Mouse (Mus musculus): Measurements from ENCODE around the gene Myl6. TPM values are rescaled to one million over a fixed set of nuclear protein-coding genes. Genes with fewer than 3 reads are reported as not detected.
A peak's percentile ranks its signal among the peaks of the same experiment; 100 is the strongest.

Gene Myl6
- polyA plus RNA-seq, 1 experiment from 2014 or later = 804 TPM

DNA sequence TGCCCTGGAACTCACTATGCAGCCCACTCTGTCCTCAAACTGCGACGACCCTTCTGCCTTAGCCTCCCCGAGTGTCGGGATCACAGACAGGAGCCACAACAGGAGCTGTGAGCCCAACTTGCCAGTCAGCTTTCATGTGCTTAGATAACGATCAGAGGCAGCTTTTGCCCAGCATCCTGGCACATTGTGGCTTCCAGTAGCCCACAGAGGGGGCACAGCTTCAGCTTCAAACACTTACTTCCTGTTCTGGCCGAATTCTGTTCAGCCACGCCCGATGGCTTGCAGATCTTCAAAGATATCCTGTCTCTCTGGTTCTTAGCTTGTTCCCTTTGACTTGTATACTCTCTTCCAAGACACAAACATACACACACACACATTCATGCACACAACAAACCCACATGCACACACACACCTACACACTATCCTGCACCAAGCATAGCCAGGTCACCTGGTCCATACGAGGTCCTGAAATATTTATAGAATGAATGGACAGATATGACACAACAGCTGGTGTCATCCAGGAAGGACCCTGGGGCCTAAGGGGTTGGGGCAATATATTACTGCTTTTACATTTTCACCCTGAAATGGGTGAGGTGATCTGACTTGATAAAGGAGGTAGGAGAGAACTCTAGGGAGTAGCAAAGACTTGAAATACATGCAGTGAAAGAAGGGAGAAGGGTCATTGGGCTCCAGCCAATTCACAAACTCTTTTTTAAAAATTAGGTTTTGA is 10.9 kb upstream of the Myl6 start:
- Histone ChIP-seq H3K27me3 (ENCODE audit: control insufficient read depth, insufficient read depth, low read length) (no peaks in the 10 kb centered on the region), H3K36me3 (ENCODE audit: control insufficient read depth, insufficient read depth, low read length) (no peaks in the 10 kb centered on the region), H3K9me3 (ENCODE audit: control insufficient read depth, low read length) (no peaks in the 10 kb centered on the region), H3K9ac (ENCODE audit: low read length) (no peak overlapping the region), H3K4me3 (ENCODE audit: low read depth, low read length) (no peak overlapping the region), H3K4me2 (ENCODE audit: low read depth) (no peak overlapping the region), H3K4me1 (ENCODE audit: control insufficient read depth, insufficient read depth, low read length) (no peaks in the 10 kb centered on the region), H3K27ac (ENCODE audit: low read depth, low read length) (no peak overlapping the region)
- ATAC-seq (ENCODE audit: insufficient read depth, low FRiP score, low TSS enrichment) (no peak), DNase-seq (ENCODE audit: low spot score) (no peak)
- 78% methylated on average over 9 of the region's 9 CpGs for WGBS

DNA sequence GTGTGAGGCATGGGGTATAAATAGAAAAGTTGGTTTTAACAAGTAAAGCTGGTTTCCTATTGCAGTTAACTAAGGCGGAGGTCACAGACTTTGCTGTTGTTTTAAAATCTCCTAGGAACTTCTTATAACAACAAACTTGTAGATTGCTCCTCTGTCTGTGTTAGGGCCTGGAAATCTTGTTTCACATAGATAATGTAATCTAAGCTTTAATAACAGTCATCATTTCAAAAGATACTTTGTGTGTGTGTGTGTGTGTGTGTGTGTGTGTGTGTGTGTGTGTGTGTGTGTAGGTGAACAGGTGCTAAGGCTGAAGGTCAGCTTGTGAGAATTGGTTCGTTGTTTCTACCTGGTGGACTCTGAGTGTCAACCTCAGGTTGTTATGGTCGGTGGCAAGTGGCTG is 10.1 kb upstream of the Myl6 start:
- H3K4me3 ChIP-seq (ENCODE audit: low read depth, low read length) = no peak overlapping the region
- WGBS = 87% methylated on average over 3 of the region's 3 CpGs
- no peak overlapping the region for H3K4me2 ChIP-seq (ENCODE audit: low read depth)
- DNase-seq (ENCODE audit: low spot score) (no peak), ATAC-seq (ENCODE audit: insufficient read depth, low FRiP score, low TSS enrichment) (no peak)
- no peak overlapping the region for H3K9ac ChIP-seq (ENCODE audit: low read length)
- no peaks in the 10 kb centered on the region for H3K27me3 ChIP-seq (ENCODE audit: control insufficient read depth, insufficient read depth, low read length)
- 0 out of 2 replicates have a peak, but pooled peaks cover 3% of the 10 kb centered on the region for H3K4me1 ChIP-seq (ENCODE audit: control insufficient read depth, insufficient read depth, low read length)
- no peaks in the 10 kb centered on the region for H3K36me3 ChIP-seq (ENCODE audit: control insufficient read depth, insufficient read depth, low read length)
- H3K9me3 ChIP-seq (ENCODE audit: control insufficient read depth, low read length) = no peaks in the 10 kb centered on the region
- H3K27ac ChIP-seq (ENCODE audit: low read depth, low read length) = no peak overlapping the region

DNA sequence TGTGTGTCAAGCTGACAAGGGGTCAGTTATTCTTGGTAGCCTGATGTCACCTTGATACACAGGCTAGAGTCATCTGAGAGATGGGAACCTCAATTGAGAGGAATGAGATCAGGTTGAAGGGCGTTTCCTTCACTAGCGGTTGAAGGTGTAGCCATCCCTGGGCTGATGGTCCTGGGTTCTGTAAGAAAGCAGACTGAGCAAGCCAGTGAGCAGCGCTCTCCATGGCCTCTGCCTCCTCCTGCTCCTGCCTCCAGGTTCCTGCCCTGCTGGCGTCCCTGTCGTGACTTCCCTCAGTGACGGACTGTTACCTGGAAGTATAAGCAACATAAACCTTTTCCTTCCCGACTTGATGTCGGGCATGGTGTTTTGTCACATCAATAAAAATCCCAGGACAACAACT is 9.6 kb upstream of the Myl6 start:
- no peak overlapping the region for H3K4me3 ChIP-seq (ENCODE audit: low read depth, low read length)
- WGBS = 75% methylated on average over 8 of the region's 8 CpGs
- H3K9me3 ChIP-seq (ENCODE audit: control insufficient read depth, low read length) = no peaks in the 10 kb centered on the region
- H3K36me3 ChIP-seq (ENCODE audit: control insufficient read depth, insufficient read depth, low read length) = no peaks in the 10 kb centered on the region
- 0 out of 2 replicates have a peak, but pooled peaks cover 3% of the 10 kb centered on the region for H3K4me1 ChIP-seq (ENCODE audit: control insufficient read depth, insufficient read depth, low read length)
- ATAC-seq (ENCODE audit: insufficient read depth, low FRiP score, low TSS enrichment) (no peak), DNase-seq (ENCODE audit: low spot score) (no peak)
- H3K27me3 ChIP-seq (ENCODE audit: control insufficient read depth, insufficient read depth, low read length) = no peaks in the 10 kb centered on the region
- H3K4me2 ChIP-seq (ENCODE audit: low read depth) = no peak overlapping the region
- no peak overlapping the region for H3K27ac ChIP-seq (ENCODE audit: low read depth, low read length)
- no peak overlapping the region for H3K9ac ChIP-seq (ENCODE audit: low read length)

DNA sequence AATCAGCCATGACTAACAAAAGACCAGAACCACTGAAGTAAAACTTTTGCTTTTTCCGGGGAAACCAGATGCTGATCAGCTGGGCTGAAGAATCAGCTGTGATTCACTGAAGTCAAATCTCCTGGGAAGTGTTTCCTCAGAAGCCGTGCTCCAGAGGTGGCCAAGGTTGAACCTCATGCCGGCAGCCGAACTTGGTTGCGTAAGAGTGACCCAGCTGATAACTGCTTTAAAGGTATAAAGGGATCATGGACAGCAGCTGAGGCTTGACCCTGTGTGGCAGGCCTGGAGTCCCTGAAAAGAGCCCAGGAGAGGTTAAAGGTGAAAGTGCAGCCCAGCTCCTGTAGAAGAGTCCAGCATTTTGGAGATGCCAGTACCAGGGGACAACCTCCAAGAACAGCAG is 8.4 kb upstream of the Myl6 start:
- no peak overlapping the region for H3K4me3 ChIP-seq (ENCODE audit: low read depth, low read length)
- no peak overlapping the region for H3K9ac ChIP-seq (ENCODE audit: low read length)
- H3K4me2 ChIP-seq (ENCODE audit: low read depth) = no peak overlapping the region
- WGBS = 80% methylated on average over 5 of the region's 5 CpGs
- H3K9me3 ChIP-seq (ENCODE audit: control insufficient read depth, low read length) = no peaks in the 10 kb centered on the region
- ATAC-seq (ENCODE audit: insufficient read depth, low FRiP score, low TSS enrichment) (no peak), DNase-seq (ENCODE audit: low spot score) (no peak)
- H3K27me3 ChIP-seq (ENCODE audit: control insufficient read depth, insufficient read depth, low read length) = no peaks in the 10 kb centered on the region
- H3K36me3 ChIP-seq (ENCODE audit: control insufficient read depth, insufficient read depth, low read length) = no peaks in the 10 kb centered on the region
- no peak overlapping the region for H3K27ac ChIP-seq (ENCODE audit: low read depth, low read length)
- peaks cover 6% of the 10 kb centered on the region; the same call in 1 of the 2 replicates for H3K4me1 ChIP-seq (ENCODE audit: control insufficient read depth, insufficient read depth, low read length)

DNA sequence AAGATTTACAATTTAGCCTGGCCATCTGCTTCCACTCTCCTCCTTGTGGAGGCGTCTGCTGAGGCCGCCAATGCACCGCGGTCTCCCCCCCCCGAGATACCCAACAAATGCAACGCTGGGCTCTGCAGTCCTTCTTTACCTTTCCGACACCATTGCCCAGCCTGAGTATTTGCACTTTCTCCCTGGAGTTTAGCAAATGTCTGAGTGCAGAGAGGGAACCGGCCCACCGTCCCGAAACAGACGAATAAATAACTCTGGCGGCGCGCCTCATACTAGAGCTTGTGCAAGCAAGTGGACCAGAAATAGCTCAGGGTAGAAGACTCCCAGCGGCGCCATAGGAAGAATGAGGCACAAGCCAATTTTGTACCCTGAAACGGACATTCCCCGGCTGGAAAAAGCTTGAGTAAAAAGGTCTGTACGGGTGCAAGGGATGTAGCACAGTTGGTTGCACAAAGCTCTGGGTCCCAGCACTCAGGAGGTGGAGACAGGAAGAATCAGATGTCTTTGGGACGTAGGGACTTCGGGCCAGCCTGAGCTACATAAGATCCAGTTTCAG is 5.2 kb upstream of the Myl6 start:
- ATAC-seq (ENCODE audit: insufficient read depth, low FRiP score, low TSS enrichment) = peak; percentile 49; the same call in 1 of the 2 replicates
- WGBS = 2% methylated on average over 21 of the region's 21 CpGs
- H3K27ac ChIP-seq (ENCODE audit: low read depth, low read length) = peak overlapping the region; percentile 60; the same call in 1 of the 2 replicates
- no peaks in the 10 kb centered on the region for H3K9me3 ChIP-seq (ENCODE audit: control insufficient read depth, low read length)
- H3K4me1 ChIP-seq (ENCODE audit: control insufficient read depth, insufficient read depth, low read length) = peaks cover 10% of the 10 kb centered on the region; the same call in 1 of the 2 replicates
- peak overlapping the region; percentile 55 for H3K4me2 ChIP-seq (ENCODE audit: low read depth)
- no peaks in the 10 kb centered on the region for H3K36me3 ChIP-seq (ENCODE audit: control insufficient read depth, insufficient read depth, low read length)
- H3K4me3 ChIP-seq (ENCODE audit: low read depth, low read length) = peak overlapping the region; percentile 47
- H3K9ac ChIP-seq (ENCODE audit: low read length) = peak overlapping the region; percentile 63
- no peaks in the 10 kb centered on the region for H3K27me3 ChIP-seq (ENCODE audit: control insufficient read depth, insufficient read depth, low read length)
- peak; percentile 63 for DNase-seq (ENCODE audit: low spot score)

DNA sequence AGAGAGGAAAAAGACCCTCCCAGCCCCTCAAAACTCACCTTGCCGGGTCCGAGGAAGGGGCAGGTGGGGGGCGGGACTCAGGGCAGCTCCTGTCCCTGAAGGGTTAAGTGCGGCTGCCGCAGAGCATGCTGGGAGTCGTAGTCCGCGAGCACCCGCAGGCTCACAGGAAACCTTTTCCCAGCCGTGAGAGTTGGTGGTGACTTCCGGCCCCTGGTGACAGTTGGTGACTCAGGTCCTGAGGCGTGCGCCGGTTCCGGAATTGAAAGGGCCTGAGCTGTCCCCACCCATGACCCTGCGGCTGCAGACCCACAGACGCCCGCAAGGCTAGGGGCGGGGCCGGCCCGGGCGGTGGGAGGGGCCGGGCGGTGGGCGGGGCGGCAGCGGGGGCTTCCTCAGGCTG is 4.6 kb upstream of the Myl6 start, which contains the start of gene Myl6b:
Gene Myl6b, minus strand, starts transcription at position 96 of the 400 bp plus-strand sequence.
- peaks cover 10% of the 10 kb centered on the region; the same call in 1 of the 2 replicates for H3K4me1 ChIP-seq (ENCODE audit: control insufficient read depth, insufficient read depth, low read length)
- no peaks in the 10 kb centered on the region for H3K9me3 ChIP-seq (ENCODE audit: control insufficient read depth, low read length)
- WGBS = under 1% methylated on average over 27 of the region's 27 CpGs
- H3K4me2 ChIP-seq (ENCODE audit: low read depth) = peak within 1 kb of the TSS; percentile 55
- no peaks in the 10 kb centered on the region for H3K36me3 ChIP-seq (ENCODE audit: control insufficient read depth, insufficient read depth, low read length)
- H3K4me3 ChIP-seq (ENCODE audit: low read depth, low read length) = peak within 1 kb of the TSS; percentile 47
- H3K9ac ChIP-seq (ENCODE audit: low read length) = peak within 1 kb of the TSS; percentile 63
- H3K27ac ChIP-seq (ENCODE audit: low read depth, low read length) = peak within 1 kb of the TSS; percentile 60; the same call in 1 of the 2 replicates
- DNase-seq (ENCODE audit: low spot score) (peak; percentile 94), ATAC-seq (ENCODE audit: insufficient read depth, low FRiP score, low TSS enrichment) (peak; percentile 84)
- H3K27me3 ChIP-seq (ENCODE audit: control insufficient read depth, insufficient read depth, low read length) = no peaks in the 10 kb centered on the region

DNA sequence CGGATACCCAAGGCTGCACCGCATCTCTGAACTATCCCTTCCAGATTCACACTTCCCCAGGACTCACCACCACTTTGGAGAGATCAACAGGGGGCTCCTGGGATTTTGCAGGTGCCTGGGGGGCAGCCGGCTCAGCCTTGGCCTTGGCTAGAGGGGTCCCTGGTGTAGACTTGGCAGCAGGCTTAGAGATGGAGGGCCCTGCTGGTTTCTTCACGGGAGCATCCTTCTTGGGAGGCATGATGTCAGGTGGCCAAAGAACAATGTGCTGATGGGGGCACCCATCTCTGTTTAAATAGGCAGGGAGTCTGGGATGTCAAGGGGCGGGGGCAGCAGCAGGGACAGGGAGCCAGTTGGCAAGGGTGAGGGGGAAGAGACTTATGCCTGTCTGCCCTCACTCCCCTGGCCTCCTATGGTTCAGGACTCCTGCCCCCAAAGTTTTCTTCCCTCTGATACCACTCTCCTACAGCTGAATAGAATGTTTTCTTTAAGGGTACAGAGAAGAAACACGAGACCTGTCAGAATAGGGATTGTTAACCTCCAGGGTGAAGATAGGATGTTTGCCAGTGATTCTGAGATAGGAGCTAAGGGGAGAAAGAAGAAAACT is 3.3 kb upstream of the Myl6 start:
- H3K4me1 ChIP-seq (ENCODE audit: control insufficient read depth, insufficient read depth, low read length) = peaks cover 15% of the 10 kb centered on the region; the same call in 1 of the 2 replicates
- ATAC-seq (ENCODE audit: insufficient read depth, low FRiP score, low TSS enrichment) (no peak), DNase-seq (ENCODE audit: low spot score) (no peak)
- WGBS = 44% methylated on average over 6 of the region's 6 CpGs
- no peaks in the 10 kb centered on the region for H3K9me3 ChIP-seq (ENCODE audit: control insufficient read depth, low read length)
- no peak overlapping the region for H3K9ac ChIP-seq (ENCODE audit: low read length)
- no peak overlapping the region for H3K27ac ChIP-seq (ENCODE audit: low read depth, low read length)
- H3K27me3 ChIP-seq (ENCODE audit: control insufficient read depth, insufficient read depth, low read length) = no peaks in the 10 kb centered on the region
- H3K36me3 ChIP-seq (ENCODE audit: control insufficient read depth, insufficient read depth, low read length) = no peaks in the 10 kb centered on the region
- H3K4me2 ChIP-seq (ENCODE audit: low read depth) = peak overlapping the region; percentile 55; the same call in 1 of the 2 replicates
- H3K4me3 ChIP-seq (ENCODE audit: low read depth, low read length) = no peak overlapping the region

DNA sequence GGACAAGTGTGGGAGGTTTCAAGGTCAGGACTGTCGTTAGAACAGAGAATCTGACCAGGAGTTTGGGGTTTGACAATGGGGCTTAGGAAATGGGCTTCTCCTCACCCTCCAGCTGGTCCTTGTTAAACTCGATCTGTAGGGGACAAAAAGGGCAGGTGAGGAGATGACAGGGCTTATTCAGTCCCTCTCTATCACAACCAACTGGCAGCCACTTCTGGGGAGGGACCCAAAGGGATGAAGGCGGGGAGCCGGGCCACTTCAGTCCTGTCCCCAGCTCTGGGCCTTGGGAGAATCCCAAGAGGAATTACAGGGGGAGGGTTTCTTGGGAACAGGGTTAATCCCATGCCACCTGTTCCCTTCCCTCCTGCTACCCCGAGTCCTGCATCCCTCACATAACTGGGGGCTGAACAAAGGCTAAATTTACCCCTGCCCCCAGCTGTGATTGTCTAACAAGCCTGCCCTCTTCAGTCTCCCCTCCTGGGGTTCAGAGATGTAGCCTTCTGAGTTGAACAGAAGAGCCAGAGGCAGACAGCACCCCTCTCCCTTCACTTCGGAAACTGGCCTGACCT is 2.6 kb upstream of the Myl6 start:
- Histone ChIP-seq H3K4me3 (ENCODE audit: low read depth, low read length) (no peak overlapping the region), H3K27me3 (ENCODE audit: control insufficient read depth, insufficient read depth, low read length) (no peaks in the 10 kb centered on the region), H3K36me3 (ENCODE audit: control insufficient read depth, insufficient read depth, low read length) (no peaks in the 10 kb centered on the region; the same call in 1 of the 2 replicates), H3K4me2 (ENCODE audit: low read depth) (peak overlapping the region; percentile 6; the same call in 1 of the 2 replicates), H3K9ac (ENCODE audit: low read length) (no peak overlapping the region), H3K27ac (ENCODE audit: low read depth, low read length) (no peak overlapping the region), H3K4me1 (ENCODE audit: control insufficient read depth, insufficient read depth, low read length) (peaks cover 18% of the 10 kb centered on the region; the same call in 1 of the 2 replicates), H3K9me3 (ENCODE audit: control insufficient read depth, low read length) (no peaks in the 10 kb centered on the region)
- 40% methylated on average over 6 of the region's 6 CpGs for WGBS
- DNase-seq (ENCODE audit: low spot score) = no peak
- no peak for ATAC-seq (ENCODE audit: insufficient read depth, low FRiP score, low TSS enrichment)
